14 mouse cellular contexts compared by ENCODE assay signal in the genomic region with DNA sequence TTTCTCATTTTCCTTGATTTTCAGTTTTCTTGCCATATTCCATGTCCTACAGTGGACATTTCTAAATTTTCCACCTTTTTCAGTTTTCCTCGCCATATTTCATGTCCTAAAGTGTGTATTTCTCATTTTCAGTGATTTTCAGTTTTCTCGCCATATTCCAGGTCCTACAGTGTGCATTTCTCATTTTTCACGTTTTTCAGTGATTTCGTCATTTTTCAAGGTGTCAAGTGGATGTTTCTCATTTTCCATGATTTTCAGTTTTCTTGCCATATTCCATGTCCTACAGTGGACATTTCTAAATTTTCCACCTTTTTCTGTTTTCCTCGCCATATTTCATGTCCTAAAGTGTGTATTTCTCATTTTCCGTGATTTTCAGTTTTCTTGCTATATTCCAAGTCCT. TPM values are rescaled to one million over a fixed set of nuclear protein-coding genes. Genes with fewer than 3 reads are reported as not detected.
A peak's percentile ranks its signal among the peaks of the same experiment; 100 is the strongest.
DNase-seq lines count a peak whose midpoint lies in the region.
"Had no signal": no experiment of that assay in that cellular context is flagged by ENCODE, and none has a peak within 500 bp of the region (broad histone marks: within the 10 kb centered on the region; RNA-seq: fewer than 3 reads in every experiment).

No protein-coding gene starts in this region.

- peak; percentile 51 for DNase-seq in adrenal gland, adult 2 months
- peak; percentile 40 to 48 for DNase-seq in cerebellum, postnatal 25 days
- peak; percentile 93 for DNase-seq in heart, adult 11 months
- peak; percentile 93 for DNase-seq in kidney, postnatal 14 days
- DNase-seq in left cerebral cortex, adult 18-20 months (ENCODE audit: low spot score in 2 of 2): peak; percentile 63 to 75
- peak; percentile 75 to 87 for DNase-seq in lung, postnatal 4 days
- peak; percentile 48 to 62 for DNase-seq in spleen, adult 18-20 months
- peak; percentile 76 for DNase-seq in urinary bladder, postnatal 10 days (ENCODE audit: low spot score)

RNA-seq across cellular contexts. Expression of gene Gm10717, which starts 0.4 kb away (rescaled TPM):
- total RNA-seq in adrenal gland, adult 2 months (2021): under 1 TPM in 1 of 2 experiments, not detected in 1; 0.49 TPM
- not detected in 2 replicates for polyA plus RNA-seq in adrenal gland, adult 2 months (2012; rRNA removed)
- total RNA-seq in left cerebral cortex, adult 18-20 months (2021): not detected
- polyA plus RNA-seq: embryonic facial prominence, embryonic 13.5 days; intestine, embryonic 15.5 days; myocyte had no signal

RNA-seq across cellular contexts. Expression of gene Gm10718, which starts 2.3 kb away (rescaled TPM):
- total RNA-seq in adrenal gland, adult 2 months (2021): 1 to 10 TPM; 1.7 to 1.9 TPM
- polyA plus RNA-seq in adrenal gland, adult 2 months (2012; rRNA removed): not detected in 2 replicates
- under 1 TPM in 1 of 2 experiments, not detected in 1; 0.89 TPM for total RNA-seq in left cerebral cortex, adult 18-20 months (2021)
- polyA plus RNA-seq: forebrain, embryonic 15.5 days; myocyte had no signal

RNA-seq across cellular contexts. Expression of gene Gm10719, which starts 8.4 kb away (rescaled TPM):
- total RNA-seq in adrenal gland, adult 2 months (2021): 1 to 10 TPM in 1 of 2 experiments, under 1 TPM in 1; 0.90 to 3.5 TPM
- not detected in 2 replicates for polyA plus RNA-seq in adrenal gland, adult 2 months (2012; rRNA removed)
- under 1 TPM in 1 of 2 experiments, not detected in 1; 0.54 TPM for total RNA-seq in left cerebral cortex, adult 18-20 months (2021)
- polyA plus RNA-seq: embryonic facial prominence, embryonic 13.5 days; forebrain, embryonic 15.5 days; intestine, embryonic 15.5 days; myocyte had no signal

RNA-seq across cellular contexts. Expression of gene Gm17535, which starts 8.7 kb away (rescaled TPM):
- total RNA-seq in adrenal gland, adult 2 months (2021): not detected
- not detected in 2 replicates for polyA plus RNA-seq in adrenal gland, adult 2 months (2012; rRNA removed)
- not detected for total RNA-seq in left cerebral cortex, adult 18-20 months (2021)
- total RNA-seq: megakaryocyte, adult 5-6 weeks had no signal
- polyA plus RNA-seq: embryonic facial prominence, embryonic 13.5 days; forebrain, embryonic 15.5 days; heart, embryonic 16.5 days; intestine, embryonic 15.5 days; myocyte had no signal

RNA-seq across cellular contexts. Expression of gene Gm10720, which starts 10.2 kb away (rescaled TPM):
- not detected for total RNA-seq in adrenal gland, adult 2 months (2021)
- polyA plus RNA-seq in adrenal gland, adult 2 months (2012; rRNA removed): not detected in 2 replicates
- total RNA-seq in left cerebral cortex, adult 18-20 months (2021): not detected
- polyA plus RNA-seq: embryonic facial prominence, embryonic 13.5 days; forebrain, embryonic 15.5 days; intestine, embryonic 15.5 days; myocyte had no signal

Comparison
In these comparisons a context has a peak if more than half of its experiments do, and no peak if none do; other contexts are left out.
1. Peak in every context shown above with its lines: DNase-seq.